Mouse (Mus musculus): ENCODE measurements around the gene Rnf43.

Gene Rnf43

DNA sequence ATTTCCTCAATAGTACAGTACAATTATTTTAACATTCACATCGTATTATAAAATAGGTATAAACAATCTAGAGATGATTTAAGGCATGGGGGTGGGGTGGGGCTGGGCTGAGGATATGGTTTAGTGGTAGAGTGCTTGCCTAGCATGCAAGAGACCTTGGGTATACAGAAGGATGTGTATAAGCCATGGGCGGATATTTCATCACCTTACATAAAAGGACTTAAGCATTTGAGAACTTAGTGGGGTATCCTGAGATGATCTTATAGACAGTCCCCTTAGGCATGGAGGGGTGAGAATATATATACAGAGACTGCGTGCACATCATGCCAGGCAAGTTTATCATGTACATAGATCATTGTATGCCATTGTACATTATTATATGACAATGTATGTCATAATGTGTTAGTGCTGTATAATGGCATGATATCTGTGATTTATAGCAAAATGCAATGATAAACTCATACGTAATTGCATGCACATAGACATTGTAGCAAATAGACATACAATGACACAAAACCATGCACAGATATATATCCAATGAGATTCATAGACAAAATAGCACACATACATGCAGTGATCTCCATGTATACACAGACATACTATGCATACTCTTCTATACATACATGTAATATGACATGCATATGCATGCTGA lies 96.6 kb downstream of the Rnf43 start:
- peak; percentile 18 to 61 for DNase-seq (ENCODE audit: low spot score in 2 of 2)

GRCm38 (mm10) chr11:87759609-87760005 lies 97.1 kb downstream of the Rnf43 start:
- peak; percentile 83 to 90 for DNase-seq (ENCODE audit: low spot score in 2 of 2)

DNA sequence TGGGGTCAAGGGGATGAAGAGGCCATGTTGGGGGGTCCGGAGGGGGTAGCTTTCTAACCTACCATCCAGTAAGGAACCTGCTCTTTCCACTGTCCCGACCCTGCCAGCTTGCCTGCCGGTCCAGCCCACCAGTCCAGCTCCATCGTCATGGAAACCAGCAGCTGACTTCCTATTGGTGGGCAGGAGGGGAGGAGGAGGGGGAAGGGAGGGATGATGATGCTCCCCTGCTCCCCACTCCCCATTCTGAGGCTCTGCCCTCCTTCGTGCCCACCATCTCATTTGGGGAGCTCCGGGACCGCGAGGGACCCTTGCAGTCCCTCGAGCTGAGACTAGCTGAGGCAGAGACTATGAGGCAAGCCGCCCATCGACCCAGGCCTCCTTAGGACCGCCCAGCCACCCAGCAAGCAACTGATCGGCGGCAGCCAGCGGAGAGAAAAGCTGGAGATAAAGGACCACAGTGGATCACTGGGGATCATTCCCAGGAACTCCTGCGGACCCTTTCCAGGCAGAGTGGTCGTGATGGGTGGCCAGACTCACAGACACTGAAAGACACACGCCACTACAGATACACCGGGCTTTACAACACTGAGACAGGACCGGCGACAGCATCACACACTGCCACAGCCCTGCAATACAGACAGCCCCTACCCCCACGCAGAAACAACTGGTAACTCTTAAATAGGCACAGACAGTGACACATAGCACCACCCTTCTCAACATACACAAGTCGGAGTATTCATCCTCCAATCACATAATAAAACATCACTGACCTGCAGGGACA lies 98.0 kb downstream of the Rnf43 start, which contains the start of gene Tspoap1:
TSS of gene Tspoap1 (plus strand) at position 241 of the 781 bp plus-strand sequence.
- DNase-seq (ENCODE audit: low spot score in 2 of 2), result peak; percentile 62 to 82

GRCm38 (mm10) chr11:87761181-87761721 lies 98.7 kb downstream of the Rnf43 start:
- DNase-seq (ENCODE audit: low spot score in 2 of 2), result peak in 1 of 2 experiments; percentile 74

DNA sequence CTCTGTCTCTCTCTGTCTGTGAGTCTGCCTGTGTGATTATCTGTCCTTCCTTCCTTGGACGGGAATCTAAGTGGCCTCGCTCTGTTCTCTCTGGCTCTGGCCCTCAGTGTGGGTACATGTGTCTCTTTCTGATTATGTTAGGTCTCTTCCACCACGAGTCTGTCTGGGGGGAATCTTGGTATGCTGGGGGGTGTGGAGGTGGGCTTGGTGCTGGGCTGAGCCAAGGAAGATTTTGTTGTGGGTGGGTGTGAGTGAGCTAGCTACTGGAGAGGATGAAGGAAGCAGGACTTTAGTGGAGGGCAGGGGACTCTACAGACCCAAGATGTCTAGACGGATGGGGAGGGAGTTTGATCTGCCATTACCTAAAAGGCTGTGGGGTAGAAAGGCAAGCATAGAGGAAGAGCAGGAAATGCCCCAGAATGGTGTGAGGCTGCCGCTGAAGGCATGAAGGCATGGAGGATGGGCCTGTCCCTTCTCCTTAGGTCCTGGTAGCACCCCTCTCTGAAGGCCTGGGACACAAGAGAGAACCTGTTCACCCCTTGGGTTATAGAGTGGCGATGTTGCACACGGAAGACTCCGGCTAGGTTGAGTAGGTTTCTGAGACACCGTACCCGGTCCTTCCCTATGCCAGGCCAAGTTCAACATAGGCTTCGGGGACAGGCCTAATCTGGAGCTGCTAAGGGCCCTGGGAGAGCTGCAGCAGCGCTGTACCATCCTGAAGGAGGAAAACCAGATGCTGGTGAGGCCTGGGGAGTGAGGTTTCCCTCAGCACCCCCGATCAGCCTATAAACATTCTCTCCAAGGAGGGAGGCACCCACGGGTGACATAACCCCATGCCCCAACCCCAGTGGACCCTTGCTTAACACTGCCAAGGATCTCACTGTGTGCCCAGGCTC lies 99.5 kb downstream of the Rnf43 start:
- DNase-seq (ENCODE audit: low spot score in 2 of 2), result no peak

GRCm38 (mm10) chr11:87762702-87763385 lies 100.3 kb downstream of the Rnf43 start:
- peak in 1 of 2 experiments; percentile 64 for DNase-seq (ENCODE audit: low spot score in 2 of 2)

DNA sequence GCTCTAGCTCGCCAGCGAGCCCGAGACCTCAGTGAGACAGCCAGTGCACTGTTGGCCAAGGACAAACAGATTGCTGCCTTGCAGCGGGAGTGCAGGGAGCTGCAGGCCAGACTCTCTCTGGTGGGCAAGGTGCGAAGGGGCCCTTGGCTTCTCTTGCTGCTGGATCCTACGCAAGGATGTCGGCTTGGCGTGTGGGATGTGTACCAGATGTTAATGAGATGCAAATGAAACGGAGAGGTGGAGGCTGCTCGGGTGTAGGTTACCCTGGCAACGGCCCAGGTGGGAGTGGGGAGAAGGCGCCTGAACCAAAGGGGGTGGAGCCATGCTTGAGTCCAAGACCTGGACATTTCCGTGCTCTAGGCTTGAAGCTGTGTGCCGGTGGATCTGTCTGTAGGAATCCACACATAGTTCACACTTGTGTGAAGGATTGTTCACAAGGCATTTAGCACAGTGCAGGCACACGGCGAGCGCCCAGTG lies 101.0 kb downstream of the Rnf43 start:
- DNase-seq (ENCODE audit: low spot score in 2 of 2), result peak; percentile 18 to 71

GRCm38 (mm10) chr11:87763988-87764876 lies 101.7 kb downstream of the Rnf43 start:
- DNase-seq (ENCODE audit: low spot score in 2 of 2), result peak; percentile 38 to 75

GRCm38 (mm10) chr11:87768745-87769144 lies 106.2 kb downstream of the Rnf43 start:
- no peak for DNase-seq (ENCODE audit: low spot score in 2 of 2)

GRCm38 (mm10) chr11:87770989-87771388 lies 108.5 kb downstream of the Rnf43 start:
- DNase-seq (ENCODE audit: low spot score in 2 of 2), result peak; percentile 84 to 97

DNA sequence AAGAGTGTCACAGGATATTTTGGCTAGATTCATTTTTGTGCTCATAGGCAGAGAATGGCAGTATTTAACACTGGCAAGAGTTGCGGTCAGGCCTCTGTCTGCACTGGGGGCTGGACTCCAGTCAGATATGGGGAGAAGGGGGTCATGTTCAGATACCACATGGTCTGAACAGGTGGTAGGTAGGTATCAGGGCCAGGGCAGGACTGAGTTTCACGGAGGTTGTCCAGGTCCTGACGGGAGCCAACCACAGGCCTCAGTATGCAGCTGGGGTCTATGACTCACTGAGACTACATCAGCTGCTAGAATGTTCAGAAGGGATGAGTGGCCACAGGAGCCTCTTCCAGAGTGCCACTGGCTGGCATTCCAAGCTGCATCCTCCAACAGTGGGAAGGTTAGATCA lies 109.8 kb downstream of the Rnf43 start:
- no peak for DNase-seq (ENCODE audit: low spot score in 2 of 2)

GRCm38 (mm10) chr11:87778100-87778765 lies 115.7 kb downstream of the Rnf43 start:
- DNase-seq (ENCODE audit: low spot score in 2 of 2), result peak in 1 of 2 experiments; percentile 70

DNA sequence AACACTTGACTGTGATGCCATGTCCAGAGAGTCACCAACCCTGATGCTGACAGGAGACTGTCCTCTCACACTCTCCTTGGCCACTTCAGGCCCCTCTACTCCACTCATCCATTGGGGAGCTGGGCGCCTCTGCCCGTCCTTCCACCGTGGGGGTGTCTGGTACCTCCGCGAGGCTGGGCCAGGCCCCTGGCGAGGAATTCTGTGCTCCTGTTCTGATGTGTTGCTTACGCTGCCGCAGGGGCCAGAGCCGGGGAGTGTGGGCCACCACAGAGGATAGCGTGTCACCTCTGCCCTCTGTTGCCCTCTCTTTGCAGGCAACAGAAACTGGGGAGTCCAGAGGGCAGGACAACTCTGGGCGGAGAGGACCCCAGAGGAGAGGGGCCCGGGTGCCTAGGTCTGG lies 116.4 kb downstream of the Rnf43 start:
- no peak for DNase-seq (ENCODE audit: low spot score in 2 of 2)

GRCm38 (mm10) chr11:87779392-87779791 lies 116.9 kb downstream of the Rnf43 start:
- no peak for DNase-seq (ENCODE audit: low spot score in 2 of 2)

DNA sequence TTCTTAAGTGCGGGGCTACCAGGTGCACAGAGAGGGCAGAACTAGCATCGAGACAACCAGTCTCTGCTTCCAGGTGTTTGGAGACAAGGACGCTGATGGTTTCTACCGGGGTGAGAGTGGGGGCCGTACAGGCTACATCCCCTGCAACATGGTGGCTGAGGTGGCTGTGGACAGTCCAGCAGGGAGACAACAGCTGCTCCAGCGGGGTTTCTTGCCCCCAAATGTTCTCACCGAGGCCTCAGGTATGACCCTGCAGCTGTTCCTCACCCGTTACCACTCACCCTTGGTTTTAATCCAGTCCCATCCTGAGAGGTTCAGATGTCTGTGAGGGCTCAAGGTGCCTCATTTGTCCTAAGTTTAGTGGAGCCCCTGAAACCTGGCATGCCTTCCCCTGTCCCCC lies 117.6 kb downstream of the Rnf43 start:
- no peak for DNase-seq (ENCODE audit: low spot score in 2 of 2)
